Mouse (Mus musculus) urinary bladder, adult 18-20 months (tissue): ENCODE results near the gene Kdm7a.

Source experiments
- DNase-seq, 2 experiments: peaks; one replicate each; pipeline ENCODE4 v3.0.0; 2022; ENCODE audit warnings: low spot score in 2 of 2, mixed read lengths in 2 of 2

The Kdm7a gene

DNA sequence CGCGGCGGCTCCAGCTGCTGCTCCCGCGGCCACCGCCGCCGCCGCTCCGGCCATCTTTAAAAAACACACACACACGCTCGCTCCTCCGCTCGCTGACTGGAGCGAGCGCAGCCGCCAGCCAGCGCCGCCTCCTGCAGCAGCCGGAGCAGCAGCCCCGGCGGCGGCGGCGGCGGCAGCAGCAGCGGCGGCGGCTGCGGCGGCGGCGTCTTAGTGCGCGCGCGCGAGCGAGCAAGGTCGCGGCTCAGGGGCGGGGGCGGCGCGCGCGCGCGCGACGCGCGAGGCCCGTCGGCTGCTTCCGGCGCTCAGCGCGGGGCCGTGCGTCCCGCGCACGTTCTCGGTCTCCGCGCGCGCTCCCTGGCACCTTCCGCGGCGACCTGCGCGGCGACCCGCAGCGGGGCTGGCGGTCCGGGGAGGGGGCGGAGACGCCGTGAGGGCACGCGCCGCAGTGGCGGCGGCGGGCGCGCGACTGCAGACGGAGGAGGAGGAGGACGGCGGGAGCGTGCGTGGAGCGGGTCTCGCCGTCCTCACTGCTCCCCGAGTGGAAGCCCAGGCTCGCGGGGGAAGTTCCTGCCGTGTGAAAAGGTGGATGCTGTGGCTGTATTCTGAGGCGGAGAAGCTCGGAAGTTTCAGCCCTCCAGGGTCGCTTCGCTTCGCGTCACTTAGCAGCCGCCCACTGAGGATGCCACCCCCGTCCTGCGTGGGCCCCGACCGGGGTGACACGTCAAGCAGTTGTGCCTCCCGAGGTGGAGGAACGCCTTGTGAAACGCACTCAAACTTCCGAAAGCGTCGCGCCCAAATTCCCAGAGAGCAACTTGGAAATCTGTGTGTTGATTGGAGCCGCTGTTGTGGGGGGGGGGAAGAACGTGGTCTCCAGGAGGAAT, at the start of gene Kdm7a:
Gene Kdm7a, minus strand, starts transcription at position 209 of the 881 bp plus-strand sequence.
- DNase-seq = peak; percentile 78

DNA sequence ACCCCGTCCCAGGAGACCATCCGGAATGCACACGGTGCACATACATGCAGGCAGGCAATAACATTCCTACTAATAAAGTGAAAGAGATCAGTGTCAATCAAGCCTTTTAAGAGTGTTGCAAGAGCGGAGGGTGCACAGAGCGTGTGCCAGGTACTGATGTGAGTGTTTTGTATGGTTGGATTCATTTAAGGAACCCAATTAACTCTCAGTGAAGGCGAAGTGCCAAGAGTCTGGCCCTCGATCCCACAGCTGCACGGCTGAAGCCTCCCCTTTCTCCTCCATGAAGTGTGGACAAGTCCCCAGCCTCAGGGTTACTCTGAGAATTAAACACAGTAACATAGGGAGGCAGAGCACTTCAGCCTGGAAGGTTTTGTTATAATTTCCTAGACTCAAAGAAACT, 48.7 kb upstream of the Kdm7a start:
- no peak for DNase-seq

DNA sequence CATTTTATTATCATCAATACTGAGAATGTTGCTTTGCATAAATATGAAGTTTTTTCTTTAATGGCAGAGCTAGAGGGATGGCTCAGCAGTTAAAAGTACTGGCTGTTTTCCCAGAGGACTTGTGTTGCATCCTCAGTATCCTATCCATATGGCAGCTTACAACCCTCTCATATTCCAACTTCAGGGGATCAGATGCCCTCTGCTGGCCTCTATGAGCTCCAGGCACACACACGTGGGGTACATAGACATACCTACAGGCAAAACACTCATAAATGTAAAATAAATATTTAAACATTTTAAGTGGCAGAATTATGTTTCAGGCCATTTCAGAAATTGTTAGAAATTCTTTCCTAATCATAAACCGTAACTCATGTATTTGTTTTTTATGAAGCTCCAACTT, 43.5 kb upstream of the Kdm7a start:
- no peak for DNase-seq

DNA sequence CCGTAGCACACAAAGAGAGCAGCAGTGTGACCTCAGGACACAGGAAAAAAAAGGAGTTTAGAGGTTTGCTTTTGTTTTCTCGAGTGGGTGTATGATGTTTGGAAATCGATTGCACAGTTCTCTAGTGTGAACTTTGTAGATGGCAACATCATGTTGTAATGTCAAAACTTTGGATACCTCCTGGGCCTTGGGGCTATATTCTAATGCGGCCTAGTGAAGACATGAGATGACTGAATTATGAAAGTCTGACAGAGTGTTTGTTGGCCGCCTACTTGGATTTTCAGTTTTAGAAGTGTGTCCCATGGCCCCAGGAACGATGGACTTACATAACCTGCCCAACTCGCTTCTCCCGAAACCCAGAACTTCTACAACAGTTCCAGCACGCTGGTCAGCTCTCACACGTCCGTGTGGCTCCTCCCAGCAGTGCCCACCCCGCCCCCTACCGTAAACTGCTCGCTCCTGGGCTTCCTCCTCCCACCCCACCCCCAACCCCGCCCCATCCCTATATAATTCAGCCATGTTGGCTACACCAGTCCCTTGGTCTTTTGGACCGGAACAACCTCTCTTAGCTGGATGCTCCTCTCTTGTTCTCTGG, 42.7 kb upstream of the Kdm7a start:
- DNase-seq = no peak

DNA sequence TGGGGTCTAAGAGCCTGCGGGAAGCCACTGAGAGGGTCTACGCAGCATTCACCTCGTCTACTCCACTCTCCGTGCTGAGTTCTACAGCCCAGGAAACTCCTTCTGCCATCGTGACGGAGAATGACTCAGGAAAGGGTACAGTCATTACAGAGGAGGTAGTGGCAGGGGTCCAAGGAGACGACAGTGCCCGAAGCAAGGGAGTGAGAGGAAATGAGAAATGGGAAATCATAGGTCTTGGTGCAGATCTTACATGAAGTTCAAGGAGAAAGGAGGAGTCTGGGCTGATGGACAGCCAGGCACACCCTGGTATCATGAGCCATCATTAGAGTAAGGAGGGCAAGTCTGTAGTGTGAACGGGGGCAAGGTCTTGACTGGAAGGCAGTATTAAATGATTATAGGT, 37.5 kb upstream of the Kdm7a start:
- no peak for DNase-seq

DNA sequence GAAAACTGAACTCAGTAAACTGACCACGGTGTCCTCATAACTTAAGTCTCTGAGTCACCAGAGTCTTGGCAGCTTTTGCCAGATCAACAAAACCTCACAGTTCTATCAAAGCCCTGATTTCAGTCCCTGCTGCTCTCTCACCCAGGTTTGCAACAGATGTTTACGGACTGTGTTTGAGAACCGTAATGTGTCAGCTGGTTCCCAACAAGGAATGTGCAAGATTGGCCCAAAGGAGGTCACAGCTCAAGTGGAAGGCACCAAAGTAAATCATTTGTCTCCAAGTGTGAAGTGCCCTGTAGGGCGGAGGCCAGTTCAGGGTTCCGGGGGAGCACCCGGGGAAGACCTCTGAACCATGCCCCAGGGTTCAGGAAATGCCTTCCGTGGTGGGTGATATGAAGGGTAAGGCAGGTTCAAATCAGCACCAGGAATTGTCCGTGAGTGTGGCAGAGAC, 36.9 kb upstream of the Kdm7a start:
- DNase-seq = peak in 1 of 2 experiments; percentile 32

DNA sequence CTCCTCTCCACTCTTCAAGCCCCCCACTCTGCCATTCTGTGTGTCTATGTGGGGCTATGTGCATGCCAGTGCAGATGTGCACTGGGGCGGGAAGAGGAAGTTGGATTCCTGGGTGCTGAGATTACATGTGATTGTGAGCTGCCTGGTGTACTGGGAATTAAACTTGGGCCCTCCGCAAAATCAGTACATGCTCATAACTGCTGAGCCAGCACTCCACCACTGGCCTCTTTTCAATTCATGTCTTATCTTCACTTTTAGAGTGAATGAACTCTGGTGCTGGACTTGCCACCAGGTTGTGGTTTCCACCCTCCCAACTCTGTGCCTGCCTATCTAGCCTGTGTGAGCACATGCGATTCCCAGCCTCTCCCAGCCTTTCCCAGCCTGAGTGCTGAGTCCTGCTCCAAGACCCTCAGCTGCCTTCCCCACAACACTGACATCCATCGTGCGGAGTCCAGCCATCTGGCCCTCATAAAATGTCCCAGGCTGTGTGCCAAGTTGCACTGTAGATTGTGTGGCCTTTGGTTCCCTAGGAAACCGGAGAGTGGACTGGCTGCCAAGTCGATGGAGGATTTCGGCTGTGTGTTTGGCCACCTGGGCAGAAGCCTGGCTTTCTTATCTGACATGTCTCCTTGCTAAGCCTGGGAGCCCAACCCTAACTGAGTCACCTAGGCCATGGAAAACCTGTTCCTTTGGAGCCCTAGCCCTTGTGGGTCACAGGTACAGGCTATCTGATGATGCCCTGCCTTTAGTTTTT, 36.3 kb upstream of the Kdm7a start:
- peak; percentile 69 to 82 for DNase-seq

DNA sequence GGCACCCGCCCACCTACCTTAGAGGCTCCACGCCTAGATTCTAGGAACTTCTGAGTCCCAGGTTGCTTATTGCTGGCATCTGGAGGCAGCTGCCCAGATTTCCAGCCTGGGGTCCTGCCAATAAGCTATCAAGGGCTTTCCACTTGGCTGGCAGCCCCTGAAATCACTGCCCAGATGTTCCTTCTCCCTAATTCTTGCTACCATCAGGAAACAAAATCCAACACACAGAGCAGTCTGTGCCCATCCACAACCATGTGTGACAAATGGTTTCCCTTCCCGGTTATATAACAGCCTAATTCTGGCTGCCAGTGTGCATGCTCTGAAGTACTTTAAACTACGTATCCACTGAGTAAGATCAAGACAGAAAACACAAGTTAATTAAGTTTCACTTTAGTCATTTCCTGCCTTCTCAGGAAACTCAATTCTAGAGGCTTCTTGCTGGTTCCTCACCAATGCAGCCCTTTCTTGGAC, 34.9 kb upstream of the Kdm7a start:
- no peak for DNase-seq

DNA sequence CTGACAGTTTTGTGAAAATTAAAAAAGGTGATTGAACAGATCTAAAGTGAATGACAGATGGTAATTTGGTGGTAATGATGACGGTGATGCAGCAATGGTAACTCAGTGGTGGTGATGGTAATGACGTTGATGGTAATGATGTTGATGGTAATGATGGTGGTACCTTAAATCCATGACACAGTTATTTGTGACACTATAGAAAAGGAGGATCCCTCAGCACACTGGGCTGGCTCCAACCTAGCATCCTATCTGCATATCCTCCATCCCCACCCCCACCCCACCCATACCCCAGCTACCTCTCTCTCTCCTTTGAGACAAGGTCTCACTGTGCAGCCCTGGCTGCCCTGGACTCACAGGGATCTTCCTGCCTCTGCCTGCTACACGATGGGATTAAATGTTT, 34.4 kb upstream of the Kdm7a start:
- no peak for DNase-seq

DNA sequence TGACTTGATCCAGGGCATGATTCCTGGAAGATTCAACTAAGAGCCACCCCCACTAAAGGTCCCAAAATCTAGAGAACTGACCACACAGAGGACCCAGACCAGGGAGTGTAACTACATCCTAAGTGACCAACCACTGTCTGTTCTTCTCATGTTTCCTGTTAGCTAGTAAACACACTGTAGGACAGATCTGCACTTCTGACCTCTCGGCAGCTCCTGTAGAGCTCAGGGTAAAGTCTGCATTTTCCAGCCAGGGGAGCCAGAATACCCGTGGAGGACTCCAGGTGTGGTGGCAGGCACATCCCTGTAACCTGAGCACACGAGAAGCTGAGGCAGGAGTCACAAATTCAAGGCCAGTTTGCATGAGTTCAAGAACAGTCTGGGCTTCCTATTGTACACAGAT, 31.3 kb upstream of the Kdm7a start:
- no peak for DNase-seq

DNA sequence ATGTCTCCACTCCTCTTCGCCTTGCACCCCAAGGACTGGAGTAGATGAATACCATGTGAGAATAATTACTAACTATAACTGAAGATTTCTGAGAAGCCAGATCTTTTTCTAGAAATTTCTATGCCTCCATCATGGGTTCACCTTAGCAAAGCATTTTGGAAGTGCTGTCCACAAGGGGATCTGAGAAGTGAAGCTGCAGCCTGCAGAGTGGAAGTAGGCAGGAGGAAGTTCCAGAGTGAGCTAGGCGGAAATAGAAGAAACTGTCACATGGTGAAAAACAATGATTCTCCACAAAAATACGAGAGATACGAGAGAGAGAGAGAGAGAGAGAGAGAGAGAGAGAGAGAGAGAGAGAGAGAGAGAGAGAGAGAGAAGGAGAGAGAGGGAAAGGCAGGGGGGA, 26.0 kb upstream of the Kdm7a start:
- DNase-seq = no peak

DNA sequence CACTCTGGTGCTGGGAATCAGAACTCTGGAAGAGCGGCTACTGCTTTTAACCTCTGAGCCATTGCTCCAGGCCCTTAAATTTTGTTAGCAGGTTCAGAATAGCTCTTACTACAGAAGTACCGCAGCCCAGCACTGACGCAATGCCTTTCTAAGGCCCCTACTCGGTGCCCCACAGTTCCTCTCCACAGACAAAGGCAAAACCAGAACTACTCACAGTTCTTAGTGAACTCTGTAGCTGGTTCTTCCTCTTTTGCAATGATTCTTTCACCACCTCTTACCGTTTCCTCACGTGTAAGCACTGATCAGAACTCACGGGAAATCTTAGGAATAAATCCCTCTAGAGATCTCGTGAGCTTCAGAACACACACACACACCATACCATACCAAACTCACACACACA, 24.1 kb upstream of the Kdm7a start:
- DNase-seq = no peak

DNA sequence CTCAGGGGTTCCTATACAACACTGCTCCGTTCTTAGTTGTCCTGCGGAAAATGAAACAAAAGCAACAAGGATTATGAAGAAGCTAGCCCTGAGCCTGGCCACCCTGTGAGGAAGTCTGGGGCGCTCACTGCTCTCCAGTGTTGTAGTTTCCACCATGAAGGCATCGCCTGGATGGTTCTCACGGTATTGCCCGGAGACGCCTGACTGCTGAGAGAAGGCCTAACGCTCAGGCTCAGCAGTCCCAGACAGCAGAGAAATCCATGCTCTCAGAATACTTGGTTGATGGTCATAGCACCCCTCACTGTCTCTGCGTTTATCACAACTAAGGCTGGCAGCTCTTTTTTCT, 20.0 kb upstream of the Kdm7a start:
- no peak for DNase-seq

DNA sequence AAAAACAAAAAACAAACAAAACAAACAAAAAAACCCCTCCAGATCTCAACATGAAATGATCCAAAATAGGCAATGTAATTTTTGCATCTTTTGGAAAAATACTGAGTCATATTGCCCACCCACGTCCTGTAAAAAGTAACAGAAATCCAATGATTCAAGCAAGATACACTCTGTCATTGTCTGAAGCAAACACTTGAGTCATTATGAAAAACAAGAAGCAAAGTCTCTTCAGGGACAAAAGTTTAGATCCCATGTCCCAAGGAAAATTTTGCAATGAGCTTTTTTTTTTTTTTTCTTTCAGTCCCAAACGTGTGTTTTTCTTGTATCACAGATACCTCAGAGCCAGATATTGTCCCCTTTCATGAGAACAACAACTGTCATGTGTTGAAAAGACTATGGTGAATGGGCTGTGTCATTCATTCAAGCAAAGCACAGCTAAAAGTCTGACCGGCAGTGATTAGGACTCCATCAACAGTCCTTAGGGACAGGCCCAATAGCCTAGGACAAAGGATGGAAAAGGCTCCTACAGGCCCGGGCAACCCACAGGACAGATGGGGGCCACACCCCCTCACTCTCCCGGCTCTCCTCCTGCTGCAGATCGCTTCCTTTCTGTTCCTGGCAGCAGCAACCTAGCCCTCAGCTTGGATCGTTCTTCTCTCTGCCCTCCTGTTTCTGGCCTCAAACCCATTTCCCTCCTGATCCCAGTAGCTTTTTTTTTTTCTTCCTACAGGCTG, 19.5 kb upstream of the Kdm7a start:
- DNase-seq = no peak

DNA sequence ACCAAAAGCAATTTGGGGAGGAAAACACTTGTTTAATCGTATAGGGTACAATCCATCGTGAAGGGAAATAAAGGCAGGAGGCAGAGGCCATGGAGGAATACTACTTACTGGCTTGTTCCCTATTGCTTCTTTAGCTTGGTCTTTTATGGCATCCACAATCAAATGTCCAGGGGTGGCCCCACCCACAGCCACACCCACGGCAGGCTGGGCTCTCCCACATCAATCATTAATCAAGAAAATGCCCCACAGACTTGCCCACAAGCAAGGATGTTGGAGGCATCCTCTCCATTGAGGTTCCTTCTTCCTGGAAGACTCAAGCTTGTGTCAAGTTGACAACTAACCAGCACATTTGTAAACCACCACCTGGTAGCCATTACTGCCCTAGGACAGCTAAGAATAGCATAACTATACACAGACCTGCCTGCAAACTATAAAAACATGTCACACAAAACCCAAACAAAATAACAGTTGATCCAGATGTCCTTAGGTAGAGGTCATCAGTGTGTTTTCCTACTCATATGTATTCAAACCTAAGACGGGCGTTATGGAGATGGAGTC, 16.8 kb upstream of the Kdm7a start:
- DNase-seq = no peak

DNA sequence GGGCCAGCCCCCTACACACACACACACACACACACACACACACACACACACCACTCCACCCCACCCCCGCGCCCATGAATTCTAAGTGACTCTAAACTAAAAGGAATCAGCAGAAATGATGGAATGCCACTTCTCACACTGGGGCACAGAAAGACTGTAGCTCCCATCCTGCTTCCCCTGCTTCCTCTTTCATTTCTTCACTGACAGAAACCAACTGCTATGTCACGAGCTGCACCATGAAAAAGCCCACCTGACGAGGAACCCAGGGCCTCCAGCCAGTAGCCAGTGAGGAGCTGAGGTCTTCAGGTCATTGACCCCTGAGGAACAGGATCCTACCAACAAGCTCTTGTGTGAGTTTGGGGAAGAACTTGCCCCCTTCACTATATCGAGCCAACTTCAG, 15.9 kb upstream of the Kdm7a start:
- DNase-seq = no peak

DNA sequence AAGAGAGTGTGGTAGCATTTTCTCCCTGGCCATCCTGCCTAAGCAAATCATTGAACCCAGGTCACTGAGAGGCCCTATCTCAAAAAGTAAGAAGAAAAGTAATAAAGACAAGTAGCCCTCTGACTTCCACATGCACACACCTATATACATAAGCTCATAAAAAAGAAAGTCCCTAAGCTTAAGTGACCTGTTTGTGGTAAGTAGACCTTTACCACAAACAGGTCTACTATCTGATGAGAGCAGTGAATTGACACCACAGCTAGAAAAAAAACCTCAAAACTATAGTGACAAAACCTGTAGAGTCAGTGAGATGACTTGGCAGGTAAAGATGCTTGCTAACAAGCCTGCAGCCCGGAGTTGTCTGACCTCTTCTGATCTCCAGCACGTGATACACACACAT, 11.4 kb upstream of the Kdm7a start:
- DNase-seq = no peak

DNA sequence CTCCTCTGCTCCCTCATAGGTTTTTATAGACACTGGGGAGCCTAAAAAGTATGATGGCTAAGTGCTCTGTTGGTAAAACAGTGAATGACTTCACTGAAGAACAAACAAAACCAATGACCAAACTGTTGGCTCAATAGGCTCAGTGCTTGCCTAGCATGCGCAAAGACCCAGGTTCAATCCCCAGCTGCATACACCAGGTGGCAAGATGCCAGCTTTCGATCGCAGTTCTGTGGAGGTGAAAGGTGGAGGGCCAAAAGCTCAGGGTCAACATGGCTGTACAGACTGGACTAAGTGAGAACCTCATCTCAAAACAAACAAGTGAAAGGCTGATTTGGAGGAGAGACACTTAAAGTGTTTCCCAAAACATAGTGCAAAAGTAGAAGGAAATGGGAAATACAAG, 10.5 kb upstream of the Kdm7a start:
- DNase-seq = no peak

DNA sequence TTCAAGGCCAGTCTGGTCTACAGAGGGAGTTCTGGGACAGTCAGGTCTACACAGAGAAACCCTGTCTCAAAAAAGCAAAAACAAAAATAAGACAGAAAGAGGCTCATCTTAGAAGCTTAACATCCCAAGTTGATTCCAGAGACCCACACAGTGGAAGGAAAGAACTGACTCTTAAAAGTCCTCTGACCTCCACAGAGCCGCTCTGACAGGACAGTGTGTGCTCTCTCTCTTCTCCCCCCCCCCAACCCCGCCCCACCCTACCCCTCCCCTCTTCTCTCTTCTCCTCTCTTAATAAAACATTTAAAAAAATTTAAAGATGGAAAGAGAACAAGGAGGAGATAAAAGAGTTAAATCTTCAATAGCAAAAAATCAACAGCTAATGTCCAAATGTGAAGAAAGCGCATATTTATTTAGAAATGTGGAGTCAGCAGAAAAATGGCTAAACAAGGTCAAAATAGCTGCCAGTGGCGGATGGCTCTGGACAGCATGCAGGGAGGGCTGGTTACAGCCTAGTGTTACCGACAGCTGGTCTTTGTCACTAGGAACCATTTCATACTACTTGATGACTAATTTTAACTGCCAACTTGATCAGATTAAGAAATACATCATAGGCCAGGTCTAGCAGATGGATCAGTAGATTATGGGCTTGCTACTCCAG, 8.5 kb upstream of the Kdm7a start:
- no peak for DNase-seq

DNA sequence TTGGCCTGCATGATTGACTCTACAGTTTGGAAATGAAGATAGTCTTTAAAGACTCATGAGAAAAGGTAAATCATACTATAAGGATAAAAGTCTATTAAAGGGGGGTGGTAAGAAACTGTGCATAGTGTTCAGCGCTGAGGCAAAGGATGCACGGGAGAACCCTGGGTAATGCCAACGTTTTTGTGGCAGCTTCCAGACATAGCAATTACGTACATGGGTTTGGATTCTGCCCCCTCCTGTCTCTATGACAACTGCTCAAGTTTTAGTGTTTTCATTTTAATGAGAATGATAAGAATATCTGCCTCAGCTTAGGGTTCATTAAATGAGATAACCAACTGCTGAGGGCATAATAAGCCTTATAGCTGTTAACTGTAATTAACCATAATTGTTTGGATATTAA, 3.1 kb upstream of the Kdm7a start:
- no peak for DNase-seq

DNA sequence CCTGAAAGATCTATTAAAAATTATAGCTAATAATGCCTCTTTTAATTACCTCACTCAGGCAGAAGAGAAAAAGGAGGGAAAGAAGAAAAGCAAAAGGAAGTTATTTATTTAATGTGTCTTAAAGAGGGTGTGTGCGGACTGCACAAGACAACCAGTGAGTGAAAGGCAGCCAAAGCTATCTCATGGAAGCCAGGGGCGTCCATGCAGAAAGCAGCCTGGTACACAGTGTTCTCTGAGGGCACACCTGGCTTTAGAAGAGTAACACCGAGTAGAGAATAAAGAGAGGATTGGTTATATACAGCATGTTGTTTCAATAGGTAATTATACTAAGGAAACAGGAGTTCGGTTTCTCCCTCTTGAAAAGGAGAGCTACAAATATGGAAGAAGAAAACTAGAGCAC, 1.6 kb upstream of the Kdm7a start:
- DNase-seq = no peak
